11 mouse cellular contexts compared by ENCODE assay signal in genomic region chr8:64690845-64691244, GRCm38 (mm10). TPM values are rescaled to one million over a fixed set of nuclear protein-coding genes. Genes with fewer than 3 reads are reported as not detected.
DNase-seq lines count a peak whose midpoint lies in the region; ATAC-seq lines count a peak whose summit lies in the region.
"Had no signal": no experiment of that assay in that cellular context is flagged by ENCODE, and none has a peak within 500 bp of the region (broad histone marks: within the 10 kb centered on the region; RNA-seq: fewer than 3 reads in every experiment).

No protein-coding gene starts in this region.

- H3K9me3 ChIP-seq in heart, embryonic 14.5 days (ENCODE audit: control insufficient read depth, low read length): no peaks in the 10 kb centered on the region
- no peaks in the 10 kb centered on the region for H3K9me3 ChIP-seq in embryonic facial prominence, embryonic 14.5 days (ENCODE audit: control insufficient read depth, low read length)
- no peaks in the 10 kb centered on the region for H3K9me3 ChIP-seq in hindbrain, embryonic 12.5 days (replicated peaks)
- no peaks in the 10 kb centered on the region for H3K9me3 ChIP-seq in midbrain, embryonic 15.5 days
- H3K9me3 ChIP-seq: liver, embryonic 13.5 days; megakaryocyte, embryonic 14.5 days had no signal

- peaks cover 7 to 32% of the 10 kb centered on the region in 2 experiments for H3K4me1 ChIP-seq in heart, embryonic 14.5 days (ENCODE audit: control insufficient read depth in 2 of 2, insufficient read depth in 2 of 2, low read length in 2 of 2)
- peaks cover 13% of the 10 kb centered on the region for H3K4me1 ChIP-seq in embryonic facial prominence, embryonic 14.5 days (ENCODE audit: control insufficient read depth, insufficient read depth, low read length)
- H3K4me1 ChIP-seq in hindbrain, embryonic 12.5 days: peaks cover 16% of the 10 kb centered on the region
- H3K4me1 ChIP-seq in midbrain, embryonic 15.5 days: peaks cover 40% of the 10 kb centered on the region
- H3K4me1 ChIP-seq: liver, embryonic 13.5 days had no signal

- H3K36me3 ChIP-seq in heart, embryonic 14.5 days (ENCODE audit: control insufficient read depth, insufficient read depth, low read length): no peaks in the 10 kb centered on the region
- no peaks in the 10 kb centered on the region for H3K36me3 ChIP-seq in embryonic facial prominence, embryonic 14.5 days (ENCODE audit: control insufficient read depth, insufficient read depth, low read length)
- H3K36me3 ChIP-seq in hindbrain, embryonic 12.5 days: no peaks in the 10 kb centered on the region
- no peaks in the 10 kb centered on the region for H3K36me3 ChIP-seq in midbrain, embryonic 15.5 days (replicated peaks)
- H3K36me3 ChIP-seq: liver, embryonic 13.5 days had no signal

- H3K4me2 ChIP-seq in heart, embryonic 14.5 days (ENCODE audit: low read length): peak overlapping the region; percentile 74
- peak overlapping the region; percentile 85 for H3K4me2 ChIP-seq in embryonic facial prominence, embryonic 14.5 days (ENCODE audit: low read depth, low read length)
- peak overlapping the region; percentile 53 for H3K4me2 ChIP-seq in hindbrain, embryonic 12.5 days (replicated peaks)
- H3K4me2 ChIP-seq in midbrain, embryonic 15.5 days: peak overlapping the region; percentile 60
- H3K4me2 ChIP-seq: liver, embryonic 13.5 days had no signal

- no peak overlapping the region for H3K4me3 ChIP-seq in heart, embryonic 14.5 days (ENCODE audit: control insufficient read depth in 1 of 2, insufficient read depth in 1 of 2, low read depth in 1 of 2, low read length in 2 of 2)
- H3K4me3 ChIP-seq in embryonic facial prominence, embryonic 14.5 days (ENCODE audit: low read depth, low read length): peak overlapping the region; percentile 69
- peak overlapping the region; percentile 63 for H3K4me3 ChIP-seq in hindbrain, embryonic 12.5 days
- peak overlapping the region; percentile 88 for H3K4me3 ChIP-seq in midbrain, embryonic 15.5 days
- H3K4me3 ChIP-seq: liver, embryonic 13.5 days; megakaryocyte, embryonic 14.5 days had no signal

- WGBS in heart, embryonic 14.5 days: 82% methylated on average over 6 of the region's 6 CpGs
- 73% methylated on average over 6 of the region's 6 CpGs for WGBS in embryonic facial prominence, embryonic 14.5 days
- WGBS in hindbrain, embryonic 12.5 days: 74% methylated on average over 6 of the region's 6 CpGs
- WGBS in midbrain, embryonic 15.5 days: 39% methylated on average over 6 of the region's 6 CpGs

- DNase-seq in heart, postnatal 14 days: no peak
- DNase-seq in embryonic facial prominence, embryonic 14.5 days (ENCODE audit: low spot score): no peak
- no peak for DNase-seq in yolk sac, embryonic 10.5 days (ENCODE audit: low spot score)
- no peak for DNase-seq in frontal cortex, adult 2 months (ENCODE audit: extremely low spot score in 1 of 2, low spot score in 1 of 2)
- DNase-seq: heart, postnatal 10 days; liver, embryonic 13.5 days had no signal

- ATAC-seq in heart, embryonic 14.5 days (ENCODE audit: insufficient number of reproducible peaks, insufficient read depth, low FRiP score, low read depth): no peak
- ATAC-seq in embryonic facial prominence, embryonic 14.5 days (ENCODE audit: low read depth): no peak
- ATAC-seq in hindbrain, embryonic 12.5 days (ENCODE audit: low FRiP score): no peak
- no peak for ATAC-seq in midbrain, embryonic 15.5 days (replicated peaks)

- no peaks in the 10 kb centered on the region for H3K27me3 ChIP-seq in heart, embryonic 14.5 days (ENCODE audit: control insufficient read depth, insufficient read depth, low read length)
- H3K27me3 ChIP-seq in embryonic facial prominence, embryonic 14.5 days (replicated peaks; ENCODE audit: control insufficient read depth, insufficient read depth, low read length): no peaks in the 10 kb centered on the region
- 0 out of 2 replicates have a peak, but pooled peaks cover 3% of the 10 kb centered on the region for H3K27me3 ChIP-seq in hindbrain, embryonic 12.5 days
- H3K27me3 ChIP-seq in midbrain, embryonic 15.5 days (replicated peaks): no peaks in the 10 kb centered on the region
- H3K27me3 ChIP-seq: CH12.LX had no signal

- H3K27ac ChIP-seq in heart, embryonic 14.5 days (replicated peaks in 1 of 2; ENCODE audit: control insufficient read depth in 1 of 2, insufficient read depth in 1 of 2, low read depth in 2 of 2, low read length in 2 of 2): no peak overlapping the region
- no peak overlapping the region for H3K27ac ChIP-seq in embryonic facial prominence, embryonic 14.5 days (replicated peaks; ENCODE audit: low read depth, low read length)
- H3K27ac ChIP-seq in hindbrain, embryonic 12.5 days: no peak overlapping the region
- peak overlapping the region; percentile 98 for H3K27ac ChIP-seq in midbrain, embryonic 15.5 days
- H3K27ac ChIP-seq: liver, embryonic 13.5 days had no signal

- intact Hi-C loops in heart, postnatal 14 days (cut with DNase I): no loop called here

- H3K9ac ChIP-seq in heart, embryonic 14.5 days (ENCODE audit: low read length): no peak overlapping the region
- no peak overlapping the region for H3K9ac ChIP-seq in embryonic facial prominence, embryonic 14.5 days (ENCODE audit: low read depth, low read length)
- H3K9ac ChIP-seq in hindbrain, embryonic 12.5 days: no peak overlapping the region
- peak overlapping the region; percentile 94 for H3K9ac ChIP-seq in midbrain, embryonic 15.5 days
- H3K9ac ChIP-seq: liver, embryonic 13.5 days had no signal

RNA-seq across cellular contexts. Expression of gene Cpe, which starts 2.0 kb away (rescaled TPM):
- polyA plus RNA-seq in heart, embryonic 14.5 days (2014; fragmentation: Nextera tagmentation; extraction: Ambion mirVana): 287 and 295 TPM in 2 replicates
- 100 to 1,000 TPM; 283 to 292 TPM for total RNA-seq in heart, postnatal 14 days (2021)
- polyA plus RNA-seq in embryonic facial prominence, embryonic 14.5 days (2014; fragmentation: Nextera tagmentation; extraction: Ambion mirVana): 204 and 228 TPM in 2 replicates
- 387 and 416 TPM in 2 replicates for polyA plus RNA-seq in hindbrain, embryonic 12.5 days (2016; fragmentation: Nextera tagmentation; extraction: Ambion mirVana)
- 862 and 895 TPM in 2 replicates for polyA plus RNA-seq in midbrain, embryonic 15.5 days (2015; fragmentation: Nextera tagmentation; extraction: Ambion mirVana)
- 1,706 and 1,914 TPM in 2 replicates for polyA plus RNA-seq in frontal cortex, adult 2 months (2012; rRNA removed)

RNA-seq across cellular contexts. Expression of gene Msmo1, which starts 42.7 kb away (rescaled TPM):
- polyA plus RNA-seq in heart, embryonic 14.5 days (2014; fragmentation: Nextera tagmentation; extraction: Ambion mirVana): 46.5 and 55.0 TPM in 2 replicates
- total RNA-seq in heart, postnatal 14 days (2021): 1 to 10 TPM; 7.7 to 8.8 TPM
- 80.8 and 92.2 TPM in 2 replicates for polyA plus RNA-seq in embryonic facial prominence, embryonic 14.5 days (2014; fragmentation: Nextera tagmentation; extraction: Ambion mirVana)
- polyA plus RNA-seq in hindbrain, embryonic 12.5 days (2016; fragmentation: Nextera tagmentation; extraction: Ambion mirVana): 149 and 155 TPM in 2 replicates
- 153 and 156 TPM in 2 replicates for polyA plus RNA-seq in midbrain, embryonic 15.5 days (2015; fragmentation: Nextera tagmentation; extraction: Ambion mirVana)
- polyA plus RNA-seq in frontal cortex, adult 2 months (2012; rRNA removed): 92.8 and 117 TPM in 2 replicates

Comparison
In these comparisons a context has a peak if more than half of its experiments do, and no peak if none do; other contexts are left out.
1. H3K4me3 ChIP-seq: peak in embryonic facial prominence, embryonic 14.5 days (single experiment), hindbrain, embryonic 12.5 days (single experiment) and midbrain, embryonic 15.5 days (single experiment); none in heart, embryonic 14.5 days (0 of 2).
2. Peak in every context shown above with its lines, with median percentiles within 50 percentile points of each other: H3K4me2 ChIP-seq.